Mouse (Mus musculus): ENCODE measurements at regions not wholly inside any gene's neighbourhood (a gene's known extent, or its start where the extent isn't known, plus 50 kb on each side); places are given as distances from the start of the nearest gene placed in this dataset.

GRCm38 (mm10) chr15:62792084-62792483 is 1052.9 kb downstream of the Gsdmc2 start:
- no peak for TF ChIP-seq CTCF (IDR thresholded peaks at IDR 0.05; ENCODE audit: borderline replicate concordance, control insufficient read depth, extremely low read depth, insufficient read depth, low read length, poor library complexity)
- TF ChIP-seq POLR2A (IDR thresholded peaks at IDR 0.05; ENCODE audit: control insufficient read depth, extremely low read depth, insufficient read depth, low read length, poor library complexity), result no peak
- no peak overlapping the region for H3K4me3 ChIP-seq (ENCODE audit: control insufficient read depth, insufficient read depth, low read length)
- DNase-seq, result no peak
- H3K36me3 ChIP-seq (ENCODE audit: control insufficient read depth, insufficient read depth, low read length), result no peaks in the 10 kb centered on the region
- no peak overlapping the region for H3K27ac ChIP-seq (ENCODE audit: control insufficient read depth, insufficient read depth, low read length)
- no peaks in the 10 kb centered on the region for H3K27me3 ChIP-seq (ENCODE audit: control insufficient read depth, insufficient read depth, low read length)
- H3K4me1 ChIP-seq (replicated peaks; ENCODE audit: control insufficient read depth, insufficient read depth, low read length), result peaks cover 3% of the 10 kb centered on the region
- WGBS, result 12% methylated on average over 1 of the region's 1 CpGs

- Histone ChIP-seq H3K4me1 (replicated peaks; ENCODE audit: control insufficient read depth, insufficient read depth, low read length) (no peaks in the 10 kb centered on the region), H3K27ac (ENCODE audit: control insufficient read depth, insufficient read depth, low read length) (no peak overlapping the region), H3K27me3 (ENCODE audit: control insufficient read depth, insufficient read depth, low read length) (no peaks in the 10 kb centered on the region), H3K4me3 (ENCODE audit: control insufficient read depth, insufficient read depth, low read length) (no peak overlapping the region), H3K36me3 (ENCODE audit: control insufficient read depth, insufficient read depth, low read length) (no peaks in the 10 kb centered on the region)
- TF ChIP-seq CTCF (IDR thresholded peaks at IDR 0.05; ENCODE audit: borderline replicate concordance, control insufficient read depth, extremely low read depth, insufficient read depth, low read length, poor library complexity) (no peak), POLR2A (IDR thresholded peaks at IDR 0.05; ENCODE audit: control insufficient read depth, extremely low read depth, insufficient read depth, low read length, poor library complexity) (no peak)
- WGBS, result 84% methylated on average over 2 of the region's 2 CpGs
- no peak for DNase-seq
These were observed 1057.2 kb downstream of the Gsdmc2 start for GRCm38 (mm10) chr15:62787753-62788152.

- H3K4me1 ChIP-seq (replicated peaks; ENCODE audit: control insufficient read depth, insufficient read depth, low read length), result no peaks in the 10 kb centered on the region
- DNase-seq, result no peak
- WGBS, result 92% methylated on average over 1 of the region's 1 CpGs
- H3K27me3 ChIP-seq (ENCODE audit: control insufficient read depth, insufficient read depth, low read length), result no peaks in the 10 kb centered on the region
- no peak overlapping the region for H3K4me3 ChIP-seq (ENCODE audit: control insufficient read depth, insufficient read depth, low read length)
- TF ChIP-seq POLR2A (IDR thresholded peaks at IDR 0.05; ENCODE audit: control insufficient read depth, extremely low read depth, insufficient read depth, low read length, poor library complexity) (no peak), CTCF (IDR thresholded peaks at IDR 0.05; ENCODE audit: borderline replicate concordance, control insufficient read depth, extremely low read depth, insufficient read depth, low read length, poor library complexity) (no peak)
- no peak overlapping the region for H3K27ac ChIP-seq (ENCODE audit: control insufficient read depth, insufficient read depth, low read length)
- no peaks in the 10 kb centered on the region for H3K36me3 ChIP-seq (ENCODE audit: control insufficient read depth, insufficient read depth, low read length)
These were observed 1058.7 kb downstream of the Gsdmc2 start for GRCm38 (mm10) chr15:62786315-62786714.

GRCm38 (mm10) chr15:62784456-62785139 is 1060.4 kb downstream of the Gsdmc2 start:
- TF ChIP-seq CTCF (IDR thresholded peaks at IDR 0.05; ENCODE audit: borderline replicate concordance, control insufficient read depth, extremely low read depth, insufficient read depth, low read length, poor library complexity), result no peak
- no peak for TF ChIP-seq POLR2A (IDR thresholded peaks at IDR 0.05; ENCODE audit: control insufficient read depth, extremely low read depth, insufficient read depth, low read length, poor library complexity)
- Histone ChIP-seq H3K36me3 (ENCODE audit: control insufficient read depth, insufficient read depth, low read length) (no peaks in the 10 kb centered on the region), H3K27ac (ENCODE audit: control insufficient read depth, insufficient read depth, low read length) (no peak overlapping the region), H3K4me1 (replicated peaks; ENCODE audit: control insufficient read depth, insufficient read depth, low read length) (no peaks in the 10 kb centered on the region), H3K27me3 (ENCODE audit: control insufficient read depth, insufficient read depth, low read length) (no peaks in the 10 kb centered on the region), H3K4me3 (ENCODE audit: control insufficient read depth, insufficient read depth, low read length) (no peak overlapping the region)
- DNase-seq, result no peak
- WGBS, result 96% methylated on average over 1 of the region's 1 CpGs

- WGBS, result 67% methylated on average over 5 of the region's 5 CpGs
- no peak for DNase-seq
- Histone ChIP-seq H3K27ac (ENCODE audit: control insufficient read depth, insufficient read depth, low read length) (no peak overlapping the region), H3K36me3 (ENCODE audit: control insufficient read depth, insufficient read depth, low read length) (no peaks in the 10 kb centered on the region), H3K4me3 (ENCODE audit: control insufficient read depth, insufficient read depth, low read length) (no peak overlapping the region), H3K27me3 (ENCODE audit: control insufficient read depth, insufficient read depth, low read length) (no peaks in the 10 kb centered on the region), H3K4me1 (replicated peaks; ENCODE audit: control insufficient read depth, insufficient read depth, low read length) (no peaks in the 10 kb centered on the region)
- no peak for TF ChIP-seq POLR2A (IDR thresholded peaks at IDR 0.05; ENCODE audit: control insufficient read depth, extremely low read depth, insufficient read depth, low read length, poor library complexity)
- no peak for TF ChIP-seq CTCF (IDR thresholded peaks at IDR 0.05; ENCODE audit: borderline replicate concordance, control insufficient read depth, extremely low read depth, insufficient read depth, low read length, poor library complexity)
These were observed 1066.1 kb downstream of the Gsdmc2 start for GRCm38 (mm10) chr15:62778899-62779298.

- Histone ChIP-seq H3K27me3 (ENCODE audit: control insufficient read depth, insufficient read depth, low read length) (no peaks in the 10 kb centered on the region), H3K4me1 (replicated peaks; ENCODE audit: control insufficient read depth, insufficient read depth, low read length) (0 out of 2 replicates have a peak, but pooled peaks cover 2% of the 10 kb centered on the region), H3K27ac (ENCODE audit: control insufficient read depth, insufficient read depth, low read length) (no peak overlapping the region), H3K4me3 (ENCODE audit: control insufficient read depth, insufficient read depth, low read length) (no peak overlapping the region), H3K36me3 (ENCODE audit: control insufficient read depth, insufficient read depth, low read length) (no peaks in the 10 kb centered on the region)
- peak; percentile 12 for DNase-seq
- TF ChIP-seq POLR2A (IDR thresholded peaks at IDR 0.05; ENCODE audit: control insufficient read depth, extremely low read depth, insufficient read depth, low read length, poor library complexity) (no peak), CTCF (IDR thresholded peaks at IDR 0.05; ENCODE audit: borderline replicate concordance, control insufficient read depth, extremely low read depth, insufficient read depth, low read length, poor library complexity) (no peak)
- 82% methylated on average over 2 of the region's 2 CpGs for WGBS
These were observed 1092.3 kb downstream of the Gsdmc2 start for GRCm38 (mm10) chr15:62752686-62753085.
